Mouse (Mus musculus): Measurements from ENCODE around the gene C77080.

The C77080 gene

DNA sequence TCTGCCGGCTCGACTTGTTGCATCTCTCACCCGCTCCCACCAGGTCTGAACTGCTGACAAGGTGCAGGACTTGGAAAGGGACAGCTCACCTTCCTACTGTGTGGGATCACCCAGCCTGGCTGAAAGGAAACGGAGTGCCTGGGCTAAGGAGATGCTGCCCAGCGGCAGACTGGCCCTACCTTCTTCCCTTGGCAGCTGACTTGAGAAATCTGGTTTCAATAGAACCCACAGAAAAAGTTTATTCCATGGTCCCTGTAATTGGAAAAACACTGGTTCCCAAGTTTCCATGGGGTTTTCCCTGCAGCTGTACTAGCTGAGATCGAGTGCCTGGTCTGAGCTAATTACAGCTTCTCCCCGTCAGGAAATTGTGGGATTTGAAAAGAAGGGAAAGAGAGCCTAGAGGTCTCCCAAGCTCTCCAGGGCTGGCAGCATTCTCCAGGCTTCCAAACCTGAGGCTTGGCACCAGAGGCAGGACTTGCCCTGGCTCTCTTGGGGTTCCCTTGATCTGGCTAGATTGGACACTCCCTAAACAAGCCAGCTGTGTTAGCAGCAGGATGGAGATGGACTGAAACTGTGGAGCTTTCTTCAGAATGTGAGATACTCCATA, 42.5 kb downstream of the C77080 start:
- DNase-seq (ENCODE audit: low read depth, low spot score) = peak; percentile 42

DNA sequence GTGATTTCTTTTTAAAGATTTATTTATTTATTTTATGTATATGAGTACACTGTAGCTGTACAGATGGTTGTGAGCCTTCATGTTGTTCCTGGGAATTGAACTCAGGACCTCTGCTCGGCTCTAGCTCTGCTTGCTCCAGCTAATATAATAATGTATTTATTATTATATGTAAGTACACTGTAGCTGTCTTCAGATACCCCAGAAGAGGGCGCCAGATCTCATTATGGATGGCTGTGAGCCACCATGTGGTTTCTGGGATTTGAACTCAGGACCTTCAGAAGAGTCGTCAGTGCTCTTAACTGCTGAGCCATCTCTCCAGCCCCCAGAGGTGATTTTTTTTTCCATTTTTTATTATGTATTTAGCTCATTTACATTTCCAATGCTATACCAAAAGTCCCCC, 48.7 kb downstream of the C77080 start:
- peak; percentile 44 for DNase-seq (ENCODE audit: low read depth, low spot score)

DNA sequence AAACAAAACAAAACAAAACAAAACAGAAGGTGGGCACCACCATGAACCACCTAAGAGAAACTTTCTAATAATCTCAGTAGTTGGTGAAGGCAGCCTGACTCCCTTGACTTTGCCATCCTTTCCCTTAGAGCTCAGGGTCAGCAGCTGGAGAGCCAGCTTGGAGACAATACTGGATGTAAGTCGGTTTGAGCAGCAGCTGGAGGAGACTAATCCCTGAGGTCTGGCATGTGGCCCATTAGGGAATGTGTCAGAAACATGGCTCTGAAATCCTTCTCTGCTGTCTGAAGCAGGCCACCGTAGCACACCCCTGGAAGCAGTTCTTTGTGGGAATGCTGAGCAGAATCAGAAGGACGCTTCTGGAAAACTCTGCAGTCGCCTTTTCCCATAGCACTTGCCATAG, 49.7 kb downstream of the C77080 start:
- peak; percentile 79 for DNase-seq (ENCODE audit: low read depth, low spot score)

DNA sequence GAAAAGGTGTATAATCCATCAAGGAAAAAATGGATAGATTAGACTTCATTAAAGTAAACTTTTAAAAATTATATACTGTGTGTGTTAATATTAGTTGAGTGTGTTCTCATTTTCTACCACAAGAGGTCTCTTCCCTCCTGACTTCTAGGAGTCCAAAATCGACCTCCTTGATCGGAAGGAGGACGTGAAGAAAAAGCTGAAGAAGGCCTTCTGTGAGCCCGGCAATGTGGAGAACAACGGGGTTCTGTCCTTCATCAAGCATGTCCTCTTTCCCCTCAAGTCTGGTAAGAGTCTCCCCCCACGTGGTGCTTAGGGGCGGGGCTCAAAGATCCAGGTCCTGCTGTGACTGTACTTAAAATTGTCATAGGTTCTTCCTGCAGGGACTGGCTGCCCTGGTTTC, 51.7 kb downstream of the C77080 start:
- peak; percentile 67 for DNase-seq (ENCODE audit: low read depth, low spot score)

DNA sequence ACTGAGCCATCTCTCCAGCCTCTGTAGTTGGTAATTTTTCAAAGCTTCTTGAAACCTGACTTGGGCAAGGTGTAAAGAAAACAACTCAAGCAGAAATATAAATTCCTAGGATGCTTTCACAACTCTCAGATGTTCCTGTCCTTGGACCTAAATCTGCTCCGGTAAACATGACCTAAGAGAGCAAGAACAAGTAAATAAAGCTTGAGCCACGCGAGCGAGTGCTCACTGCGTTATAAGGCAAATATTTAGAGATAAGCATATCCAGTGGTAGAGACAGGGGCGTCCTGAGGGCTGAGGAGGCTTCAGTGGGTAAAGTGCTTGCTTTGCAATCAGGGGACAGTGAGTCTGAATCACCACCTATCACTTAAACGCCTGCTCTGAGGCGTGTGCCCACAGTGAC, 54.4 kb downstream of the C77080 start:
- DNase-seq (ENCODE audit: low read depth, low spot score) = no peak

DNA sequence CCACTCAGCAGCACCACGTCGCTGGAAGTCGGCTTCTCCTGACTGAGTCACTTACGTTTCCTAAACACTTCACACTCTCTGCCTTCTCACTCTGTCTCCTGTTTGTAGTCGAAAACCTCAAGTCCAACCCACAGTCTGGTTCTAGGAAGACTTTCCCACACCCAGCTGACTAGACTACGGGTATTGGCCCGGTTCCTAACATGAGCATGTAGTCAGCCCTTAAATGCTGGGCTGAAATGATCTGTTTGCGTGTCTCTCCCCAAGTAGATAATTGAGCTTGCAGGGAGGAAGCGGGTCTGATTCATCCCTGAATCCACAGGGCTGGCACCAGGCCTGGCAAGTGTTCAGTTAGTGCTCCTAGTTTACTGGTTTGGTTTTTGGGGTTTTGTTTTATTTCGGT, 56.5 kb downstream of the C77080 start:
- DNase-seq (ENCODE audit: low read depth, low spot score) = peak; percentile 96

DNA sequence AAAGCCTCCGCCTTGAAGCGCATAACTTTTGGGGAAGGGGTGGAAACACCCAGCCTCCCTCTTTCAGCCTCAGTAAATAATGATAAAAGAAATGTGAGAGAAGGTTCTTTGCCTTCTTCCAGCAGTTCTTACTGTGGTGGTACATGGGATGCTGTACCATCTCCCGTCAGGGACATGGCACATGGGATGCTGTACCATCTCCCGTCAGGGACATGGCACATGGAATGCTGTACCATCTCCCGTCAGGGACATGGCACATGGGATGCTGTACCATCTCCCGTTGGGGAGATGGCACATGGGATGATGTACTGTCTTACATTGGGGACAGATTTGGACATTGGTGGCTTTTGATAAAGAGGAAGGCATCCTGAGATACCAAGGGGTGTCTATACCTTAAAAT, 63.7 kb downstream of the C77080 start:
- no peak for DNase-seq (ENCODE audit: low read depth, low spot score)

DNA sequence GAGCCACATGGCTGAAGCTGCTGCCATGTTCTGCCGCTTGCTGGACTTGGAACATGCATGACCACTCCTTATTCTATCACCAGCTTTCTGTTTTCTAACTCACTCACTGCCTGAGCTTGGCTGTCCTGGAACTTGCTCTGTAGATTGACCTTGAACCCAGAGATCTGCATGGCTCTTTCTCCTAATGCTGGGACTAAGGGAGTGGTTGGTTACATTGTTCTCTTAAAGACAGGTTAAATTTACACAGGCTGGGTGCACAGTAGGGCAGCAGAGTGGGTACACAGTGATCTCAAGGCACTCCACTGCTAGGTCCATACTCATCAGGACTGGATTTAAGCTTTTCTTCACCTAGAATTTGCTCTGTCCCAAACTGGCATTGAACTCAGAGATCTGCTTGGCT, 66.9 kb downstream of the C77080 start:
- DNase-seq (ENCODE audit: low read depth, low spot score) = no peak

DNA sequence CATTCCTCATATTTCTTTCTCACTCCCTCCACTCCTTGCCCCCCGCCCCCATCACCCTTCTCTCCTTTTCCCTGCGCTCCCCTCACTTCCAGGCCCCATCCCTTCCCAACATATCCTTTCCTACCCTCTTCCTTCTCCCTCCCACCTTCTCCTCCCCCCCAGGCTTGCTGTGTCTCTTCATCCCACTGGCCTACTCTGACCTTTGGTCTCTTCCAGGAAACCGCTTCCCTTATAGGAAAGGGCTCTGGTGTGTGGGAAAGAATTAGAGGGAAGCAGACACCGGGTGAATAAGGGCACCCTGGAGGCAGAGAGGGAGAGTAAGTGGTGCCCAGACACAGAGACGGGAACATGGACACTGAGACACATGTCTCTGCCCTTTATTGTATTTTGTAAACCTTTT, 69.5 kb downstream of the C77080 start:
- no peak for DNase-seq (ENCODE audit: low read depth, low spot score)

DNA sequence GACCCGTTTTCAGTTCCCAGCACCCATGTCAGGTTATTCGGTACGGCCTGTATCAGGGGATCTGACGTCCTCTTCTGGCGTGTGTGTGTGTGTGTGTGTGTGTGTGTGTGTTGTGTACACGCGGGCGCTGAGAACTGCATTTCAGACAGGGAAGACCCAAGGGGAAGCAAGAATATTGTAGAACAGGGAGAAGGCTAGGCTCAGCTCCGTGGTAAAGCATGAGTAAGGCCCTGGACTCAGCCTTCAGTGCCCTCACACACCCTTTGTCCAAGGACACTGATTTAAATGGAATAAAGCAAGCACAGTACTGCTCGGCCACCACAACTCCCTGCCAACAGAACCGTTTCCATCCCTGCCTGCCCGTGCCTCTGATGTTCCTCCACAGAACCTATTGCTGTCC, 70.7 kb downstream of the C77080 start:
- DNase-seq (ENCODE audit: low read depth, low spot score) = peak; percentile 43

DNA sequence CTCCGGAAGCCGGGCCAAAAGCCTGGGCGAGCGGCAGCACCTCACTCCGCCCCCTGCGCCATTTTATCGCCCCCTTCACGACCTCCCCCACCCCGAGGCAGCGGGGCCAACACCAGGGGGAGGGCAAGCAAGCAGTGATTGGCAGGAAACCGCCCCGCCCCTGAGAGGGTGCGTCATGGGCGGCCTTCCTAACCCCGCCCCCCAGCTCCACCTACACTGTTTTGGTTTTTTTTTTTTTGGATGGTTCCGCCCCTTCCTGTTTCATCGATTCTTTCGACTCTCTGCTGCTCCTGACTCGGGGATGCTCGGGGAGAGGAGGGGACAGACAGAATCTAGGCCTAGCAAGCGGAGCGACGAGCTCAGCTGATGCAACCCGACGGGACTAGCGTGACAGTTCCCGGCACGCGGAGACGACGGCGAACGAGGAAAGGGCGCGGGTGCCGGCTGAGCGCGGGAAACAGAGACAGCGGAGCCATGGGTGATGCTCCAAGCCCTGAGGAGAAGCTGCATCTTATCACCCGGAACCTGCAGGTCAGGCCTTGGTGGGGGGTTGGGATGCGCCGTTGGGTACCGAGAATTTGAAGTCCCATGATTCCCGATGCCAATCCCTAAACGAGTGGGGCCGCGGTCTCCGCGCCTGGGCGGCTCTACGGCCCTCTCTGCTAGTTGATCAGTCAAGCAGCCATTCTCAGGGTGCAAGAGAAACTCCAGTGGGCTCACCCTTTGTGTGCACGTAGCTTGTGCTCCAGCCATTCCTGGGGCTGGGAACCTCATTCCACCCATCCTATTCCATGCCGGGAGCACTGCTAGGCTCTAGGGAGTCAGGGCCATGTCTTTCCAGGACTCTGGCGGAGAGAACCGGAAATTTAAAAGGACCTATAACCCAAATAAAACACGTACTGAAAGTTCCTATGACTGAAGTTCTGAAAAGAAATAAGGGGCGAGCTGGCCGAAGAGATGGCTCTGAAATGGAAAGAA, 71.4 kb downstream of the C77080 start, which contains the start of the genes S100pbp and Yars:
S100pbp (minus strand) TSS at position 186 of the 978 bp plus-strand sequence.
Yars (plus strand) TSS at position 219 of the 978 bp plus-strand sequence.
- peak; percentile 98 for DNase-seq (ENCODE audit: low read depth, low spot score)

DNA sequence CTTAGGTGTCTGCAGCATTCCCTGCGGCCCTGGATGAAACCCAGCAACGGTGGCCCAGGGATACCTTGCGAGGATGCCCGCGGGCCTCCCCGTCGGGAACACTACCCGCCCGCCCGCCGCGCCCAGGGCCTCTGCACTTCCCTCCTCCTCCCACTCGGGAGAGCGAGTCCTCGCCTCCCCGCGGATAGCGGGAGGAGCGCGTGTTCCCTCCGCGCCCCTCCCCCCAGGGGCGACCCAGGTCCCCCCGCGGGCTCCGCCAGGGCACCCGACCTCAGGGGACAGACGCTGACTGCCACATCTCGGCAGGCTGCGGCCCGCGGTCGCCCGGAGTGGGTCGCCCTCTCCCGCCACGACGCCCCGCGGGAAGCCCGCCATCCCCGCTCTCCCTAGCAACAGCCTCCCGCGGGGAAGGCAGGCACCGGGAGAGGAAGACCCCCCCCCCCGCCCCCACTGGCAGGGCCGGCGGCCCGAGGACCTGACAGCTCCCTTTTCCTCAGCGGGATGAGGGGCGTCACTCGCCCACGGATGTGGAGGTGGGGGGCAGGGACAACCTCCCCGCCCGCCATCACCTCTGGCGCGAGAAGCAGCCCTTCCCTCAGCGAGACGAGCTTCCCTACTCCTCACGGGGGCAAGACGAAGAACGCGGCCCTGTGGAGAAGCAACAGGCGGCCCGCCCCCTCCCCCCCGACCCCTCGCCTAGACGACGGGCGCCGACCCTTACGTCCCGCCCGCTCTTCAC, 72.2 kb downstream of the C77080 start:
- DNase-seq (ENCODE audit: low read depth, low spot score) = no peak

DNA sequence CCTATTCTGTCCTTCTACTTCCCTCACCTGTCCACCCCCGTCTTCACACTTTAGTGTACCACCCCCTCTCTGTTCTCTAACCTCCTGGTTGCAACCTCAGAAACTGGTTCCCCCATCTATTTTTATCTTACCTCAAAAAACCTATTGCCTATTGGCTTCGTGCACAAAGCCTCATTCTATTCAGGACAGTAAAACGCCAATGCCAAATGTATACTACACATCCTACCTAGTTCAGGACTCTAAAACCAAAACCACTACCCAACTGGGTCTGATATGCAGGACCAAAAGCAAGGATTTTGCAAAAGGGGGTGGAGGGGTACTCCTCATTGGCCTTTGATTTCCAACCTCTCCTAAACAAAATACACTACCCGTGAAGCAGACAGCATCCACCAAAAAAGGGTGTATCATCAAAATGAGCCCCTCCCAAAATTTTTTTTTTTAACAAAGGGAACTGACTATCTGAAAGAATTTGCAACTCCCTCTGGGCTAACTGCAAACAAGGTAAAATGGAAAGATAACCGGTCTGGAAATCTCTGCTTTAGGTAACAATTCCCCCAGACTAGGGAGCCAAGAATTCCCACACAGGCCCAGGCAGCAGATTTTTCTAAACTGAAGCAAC, 73.1 kb downstream of the C77080 start:
- no peak for DNase-seq (ENCODE audit: low read depth, low spot score)

DNA sequence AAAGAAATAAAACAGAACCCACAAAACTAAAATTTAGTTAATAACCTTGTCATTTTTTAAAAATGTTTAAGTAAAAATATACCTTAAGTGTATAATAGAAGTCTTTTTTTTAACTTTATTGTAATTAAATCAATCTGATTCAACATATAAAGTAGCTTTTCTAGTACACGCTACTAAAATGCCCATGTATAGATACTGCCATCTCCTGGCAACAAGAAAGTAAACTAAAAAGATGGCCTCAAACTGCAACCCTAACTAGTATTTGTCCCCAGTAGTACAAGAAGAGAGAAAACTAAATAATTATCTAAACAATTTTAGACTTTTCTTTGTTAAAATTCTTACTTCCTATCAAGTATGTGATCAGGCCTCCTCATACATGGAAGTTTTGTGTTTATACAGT, 81.6 kb downstream of the C77080 start:
- DNase-seq (ENCODE audit: low read depth, low spot score) = no peak

DNA sequence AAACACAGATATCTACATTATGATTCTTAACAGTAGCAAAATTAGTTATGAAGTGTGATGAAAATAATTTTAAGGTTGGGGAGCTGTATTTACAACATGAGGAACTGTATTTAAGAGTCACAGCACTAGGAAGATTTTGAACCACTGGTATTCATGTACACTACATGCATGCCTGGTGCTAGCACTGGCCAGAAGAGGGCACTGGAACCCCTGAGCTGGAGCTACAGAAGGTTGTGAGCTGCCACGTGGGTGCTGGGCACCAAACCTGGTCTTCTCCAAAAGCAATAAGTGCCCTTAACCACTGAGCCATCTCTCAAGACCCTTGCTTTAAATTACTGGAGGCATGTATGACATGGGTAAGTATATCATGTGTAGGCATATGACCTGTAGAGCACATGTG, 88.7 kb downstream of the C77080 start:
- peak; percentile 19 for DNase-seq (ENCODE audit: low read depth, low spot score)
